Mouse (Mus musculus) forebrain, embryonic 14.5 days (tissue): ENCODE data around the gene Gm20388. TPM values are rescaled to one million over a fixed set of nuclear protein-coding genes. Genes with fewer than 3 reads are reported as not detected.
A peak's percentile ranks its signal among the peaks of the same experiment; 100 is the strongest.

Source experiments
- ATAC-seq: fragments of 200-750 bp; cut with Nextera tagmentation; 2 replicates; pipeline ENCODE4 v1.8.0; 2017; ENCODE audit warnings: mild to moderate bottlenecking, moderate library complexity
- DNase-seq: peaks from one replicate; pipeline ENCODE4 v3.0.0-alpha.2; 2015; ENCODE audit warnings: low spot score
- H3K27ac ChIP-seq: fragments of 300-500 bp; sonication (generic); 2 replicates; pipeline ENCODE4 v1.5.1; 2014; ENCODE audit warnings: low read depth, mild to moderate bottlenecking, control low read depth, low read length, moderate library complexity
- H3K27me3 ChIP-seq: fragments of 300-500 bp; sonication (generic); replicated peaks from 2 replicates; pipeline ENCODE4 v1.6.1; 2014; ENCODE audit warnings: low read length, control low read depth, mixed read lengths; ENCODE audit not compliant: control insufficient read depth, insufficient read depth
- H3K36me3 ChIP-seq: fragments of 300-500 bp; sonication (generic); 2 replicates; pipeline ENCODE4 v1.6.1; 2014; ENCODE audit warnings: low read length, control low read depth; ENCODE audit not compliant: control insufficient read depth, insufficient read depth
- H3K4me1 ChIP-seq: fragments of 300-500 bp; sonication (generic); 2 replicates; pipeline ENCODE4 v1.6.1; 2014; ENCODE audit warnings: antibody characterized with exemption, low read length, control low read depth; ENCODE audit not compliant: control insufficient read depth, insufficient read depth
- H3K4me2 ChIP-seq: fragments of 300-500 bp; sonication (generic); 2 replicates; pipeline ENCODE4 v1.6.1; 2014; ENCODE audit warnings: mild to moderate bottlenecking, control low read depth, low read length
- H3K4me3 ChIP-seq: fragments of 300-500 bp; sonication (generic); 2 replicates; pipeline ENCODE4 v1.5.1; 2014; ENCODE audit warnings: low read depth, low read length, control low read depth
- H3K9ac ChIP-seq: fragments of 300-500 bp; sonication (generic); 2 replicates; pipeline ENCODE4 v1.6.1; 2014; ENCODE audit warnings: mild to moderate bottlenecking, low read length, control low read depth, moderate library complexity
- H3K9me3 ChIP-seq: fragments of 300-500 bp; sonication (generic); replicated peaks from 2 replicates; pipeline ENCODE4 v1.6.1; 2016; ENCODE audit warnings: low read length, control low read depth, mixed read lengths; ENCODE audit not compliant: control insufficient read depth
- WGBS: fragments of 180-500 bp; shearing (Covaris S2); extraction: QIAGEN DNeasy Blood & Tissue Kit; methylation state at CpG from one replicate; pipeline ENCODE4 v1.1.7; 2014; 5-methylcytosine and 5-hydroxymethylcytosine counted together
- polyA plus RNA-seq: library from polyadenylated mRNA; unstranded; fragments of >200 nt; fragmentation: Nextera tagmentation; extraction: Ambion mirVana; gene quantifications from 2 replicates; pipeline ENCODE4 v1.2.1, GENCODE M21; 2014

Gene Gm20388
- polyA plus RNA-seq, 1 experiment from 2014 or later, result 7.4 TPM

- Histone ChIP-seq H3K27ac (no peak overlapping the region), H3K9me3 (no peaks in the 10 kb centered on the region), H3K4me1 (no peaks in the 10 kb centered on the region), H3K9ac (no peak overlapping the region), H3K4me2 (no peak overlapping the region), H3K36me3 (no peaks in the 10 kb centered on the region), H3K27me3 (0 out of 2 replicates have a peak, but pooled peaks cover 3% of the 10 kb centered on the region), H3K4me3 (no peak overlapping the region)
- WGBS, result 71% methylated on average over 9 of the region's 9 CpGs
- ATAC-seq (no peak), DNase-seq (no peak)
Measured at GRCm38 (mm10) chr8:121058081-121058480, 1147.4 kb downstream of the Gm20388 start.

DNA sequence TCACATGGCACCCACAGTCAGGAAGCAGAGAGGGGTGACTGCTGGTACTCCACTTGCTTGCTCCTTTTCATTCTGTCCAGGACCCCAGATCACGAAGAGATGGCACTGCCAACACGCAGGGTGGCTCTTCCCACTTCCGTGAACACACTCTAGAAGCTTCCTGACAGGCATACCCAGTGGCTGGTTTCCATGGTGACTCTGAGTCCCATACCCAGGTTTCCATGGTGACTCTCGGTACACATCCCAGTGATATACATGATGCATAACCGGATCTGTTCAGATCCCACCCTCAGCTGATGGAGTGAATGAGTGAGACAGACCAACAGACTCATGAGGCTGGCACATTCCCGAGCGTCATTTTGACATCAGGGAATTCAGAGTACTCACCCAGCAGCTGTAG lies 1148.5 kb downstream of the Gm20388 start:
- H3K36me3 ChIP-seq, result no peaks in the 10 kb centered on the region
- no peak overlapping the region for H3K27ac ChIP-seq
- peak; percentile 60; the same call in 1 of the 2 replicates for ATAC-seq
- DNase-seq, result peak; percentile 77
- no peaks in the 10 kb centered on the region for H3K4me1 ChIP-seq
- no peak overlapping the region for H3K9ac ChIP-seq
- H3K27me3 ChIP-seq, result 0 out of 2 replicates have a peak, but pooled peaks cover 3% of the 10 kb centered on the region
- H3K4me3 ChIP-seq, result no peak overlapping the region
- no peak overlapping the region for H3K4me2 ChIP-seq
- 70% methylated on average over 7 of the region's 7 CpGs for WGBS
- no peaks in the 10 kb centered on the region for H3K9me3 ChIP-seq

DNA sequence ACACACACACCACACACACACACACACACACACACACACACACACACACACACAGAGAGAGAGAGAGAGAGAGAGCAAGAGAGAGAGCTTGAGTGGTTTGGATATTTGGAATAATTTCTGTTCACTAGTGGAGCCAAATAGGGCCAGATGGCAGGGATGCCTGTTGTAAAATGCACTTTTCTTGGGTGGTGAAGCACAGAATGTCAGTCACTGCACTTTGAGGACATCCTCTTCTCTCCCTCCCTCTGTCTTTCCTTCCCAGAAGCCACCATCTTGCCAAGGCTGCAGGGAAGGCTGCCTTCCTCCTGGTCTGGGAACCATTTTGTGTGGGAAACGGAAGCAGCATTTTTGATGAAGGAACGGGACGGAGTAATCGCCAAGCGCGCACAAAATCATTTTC lies 1151.9 kb downstream of the Gm20388 start:
- ATAC-seq (no peak), DNase-seq (peak; percentile 64)
- H3K36me3 ChIP-seq, result no peaks in the 10 kb centered on the region

DNA sequence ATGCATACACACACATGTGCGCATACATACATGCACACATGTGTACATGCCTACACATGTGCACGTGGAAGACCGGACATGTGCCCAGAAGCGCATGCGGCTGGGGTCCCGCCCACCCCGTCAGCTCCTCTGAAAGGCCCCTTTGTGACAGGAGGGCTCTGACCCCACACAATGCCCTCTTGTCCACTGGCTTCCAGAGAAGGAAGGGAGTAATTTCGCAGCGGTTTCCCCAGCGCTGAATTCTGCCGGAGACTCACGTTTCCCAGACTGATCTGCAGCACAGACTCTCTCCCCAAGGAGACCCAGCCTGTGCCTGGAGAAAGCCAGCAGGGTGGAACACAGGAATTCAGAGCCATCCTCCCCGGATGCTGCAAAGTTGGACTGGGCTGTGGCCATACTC lies 1153.0 kb downstream of the Gm20388 start:
- H3K4me1 ChIP-seq, result no peaks in the 10 kb centered on the region
- H3K4me2 ChIP-seq, result no peak overlapping the region
- H3K9ac ChIP-seq, result no peak overlapping the region
- H3K27ac ChIP-seq, result no peak overlapping the region
- H3K9me3 ChIP-seq, result no peaks in the 10 kb centered on the region
- 20% methylated on average over 13 of the region's 13 CpGs for WGBS
- 0 out of 2 replicates have a peak, but pooled peaks cover 10% of the 10 kb centered on the region for H3K27me3 ChIP-seq
- no peak for DNase-seq
- no peaks in the 10 kb centered on the region for H3K36me3 ChIP-seq
- H3K4me3 ChIP-seq, result no peak overlapping the region
- no peak for ATAC-seq

More for the DNA sequence above, 1151.9 kb downstream of the Gm20388 start:
- no peak overlapping the region for H3K4me3 ChIP-seq
- WGBS, result 87% methylated on average over 6 of the region's 6 CpGs
- no peak overlapping the region for H3K9ac ChIP-seq
- H3K4me1 ChIP-seq, result no peaks in the 10 kb centered on the region
- H3K27me3 ChIP-seq, result 0 out of 2 replicates have a peak, but pooled peaks cover 3% of the 10 kb centered on the region
- no peaks in the 10 kb centered on the region for H3K9me3 ChIP-seq
- peak overlapping the region; percentile 55; the same call in 1 of the 2 replicates for H3K27ac ChIP-seq
- no peak overlapping the region for H3K4me2 ChIP-seq

GRCm38 (mm10) chr8:121071454-121071853 lies 1160.8 kb downstream of the Gm20388 start:
- no peak for DNase-seq

GRCm38 (mm10) chr8:121072406-121073130 lies 1161.9 kb downstream of the Gm20388 start:
- Histone ChIP-seq H3K9ac (no peak overlapping the region), H3K27ac (no peak overlapping the region), H3K4me3 (no peak overlapping the region), H3K27me3 (peaks cover 88% of the 10 kb centered on the region), H3K9me3 (no peaks in the 10 kb centered on the region), H3K36me3 (no peaks in the 10 kb centered on the region), H3K4me1 (no peaks in the 10 kb centered on the region), H3K4me2 (no peak overlapping the region)
- 7% methylated on average over 11 of the region's 11 CpGs for WGBS
- ATAC-seq (no peak), DNase-seq (no peak)

More at GRCm38 (mm10) chr8:121071454-121071853, 1160.8 kb downstream of the Gm20388 start:
- Histone ChIP-seq H3K4me1 (no peaks in the 10 kb centered on the region), H3K36me3 (no peaks in the 10 kb centered on the region), H3K27ac (no peak overlapping the region), H3K9ac (no peak overlapping the region), H3K4me2 (no peak overlapping the region), H3K4me3 (no peak overlapping the region), H3K27me3 (peaks cover 77% of the 10 kb centered on the region), H3K9me3 (no peaks in the 10 kb centered on the region)
- ATAC-seq, result no peak
- under 1% methylated on average over 12 of the region's 12 CpGs for WGBS

- Histone ChIP-seq H3K27me3 (peaks cover 91% of the 10 kb centered on the region), H3K9me3 (no peaks in the 10 kb centered on the region), H3K9ac (no peak overlapping the region), H3K4me3 (no peak overlapping the region), H3K4me1 (no peaks in the 10 kb centered on the region), H3K4me2 (no peak overlapping the region), H3K36me3 (no peaks in the 10 kb centered on the region), H3K27ac (no peak overlapping the region)
- DNase-seq, result no peak
- ATAC-seq, result no peak
- under 1% methylated on average over 48 of the region's 48 CpGs for WGBS
Measured at GRCm38 (mm10) chr8:121073174-121074107, 1162.8 kb downstream of the Gm20388 start.

DNA sequence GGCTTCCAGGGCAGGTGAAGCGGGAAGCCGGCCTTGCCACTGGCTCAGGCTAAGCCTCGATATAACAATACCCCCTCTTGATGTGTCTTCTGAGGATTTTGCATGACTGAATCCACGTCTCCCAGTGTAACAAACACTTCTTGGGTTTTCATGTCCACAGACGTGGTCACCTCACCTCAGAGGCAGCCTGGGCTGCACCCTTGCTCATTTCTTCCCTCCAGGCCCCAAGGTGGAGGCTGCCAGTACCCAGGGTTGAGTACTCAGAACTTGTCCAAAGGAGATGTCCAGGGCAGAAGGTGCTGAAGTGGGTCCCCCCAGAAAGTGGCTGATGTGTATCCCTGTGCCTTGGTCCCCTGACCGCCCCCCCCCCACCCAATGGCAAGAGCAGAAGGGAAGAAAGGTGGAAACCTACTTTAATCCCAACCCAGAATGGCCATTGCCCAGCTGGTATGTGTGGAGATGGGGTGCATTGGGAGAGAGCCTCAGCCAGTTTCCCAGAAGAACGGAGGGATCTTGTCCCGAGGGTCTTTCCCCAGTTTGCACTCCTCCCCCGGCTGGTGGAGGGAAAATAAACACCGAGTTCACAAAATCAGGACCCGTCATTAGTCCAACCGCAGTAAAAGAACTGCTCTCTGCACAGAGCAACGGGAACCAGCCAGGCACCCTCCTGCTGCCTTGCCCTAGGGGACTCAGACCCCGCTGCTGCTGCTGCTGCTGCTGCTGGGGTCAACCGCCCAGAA lies 1163.6 kb downstream of the Gm20388 start:
- H3K9me3 ChIP-seq, result no peaks in the 10 kb centered on the region
- peaks cover 91% of the 10 kb centered on the region for H3K27me3 ChIP-seq
- H3K4me3 ChIP-seq, result no peak overlapping the region
- H3K27ac ChIP-seq, result no peak overlapping the region
- DNase-seq (no peak), ATAC-seq (no peak)
- no peak overlapping the region for H3K4me2 ChIP-seq
- WGBS, result under 1% methylated on average over 15 of the region's 15 CpGs
- H3K4me1 ChIP-seq, result no peaks in the 10 kb centered on the region
- no peaks in the 10 kb centered on the region for H3K36me3 ChIP-seq
- H3K9ac ChIP-seq, result no peak overlapping the region
